Mouse (Mus musculus): ENCODE data around the gene Rlim. TPM values are rescaled to one million over a fixed set of nuclear protein-coding genes. Genes with fewer than 3 reads are reported as not detected.

Rlim gene
- total RNA-seq, 4 experiments from 2014 or later, result 46.4 to 54.6 (median 49.9) TPM

Other genes starting within 250 kb of the Rlim start
- 10 to 100 TPM; 27.4 to 30.3 (median 28.8) TPM for gene Slc16a2, start 159.3 kb downstream of the Rlim start, total RNA-seq (2022)
- gene Nexmif, start 219.9 kb upstream of the Rlim start, total RNA-seq (2022), result 10 to 100 TPM; 21.6 to 25.3 (median 23.3) TPM